Mouse (Mus musculus): Measurements from ENCODE around the gene Rcc2.

- TF ChIP-seq CTCF (IDR thresholded peaks at IDR 0.05; ENCODE audit: extremely low read depth, insufficient read depth, low read length): no peak
- TF ChIP-seq POLR2A (IDR thresholded peaks at IDR 0.05; ENCODE audit: extremely low read depth, insufficient read depth, low read length): no peak
These were observed 50.0 kb downstream of the Rcc2 start for GRCm38 (mm10) chr4:140750328-140750727.
